8 mouse cellular contexts compared by ENCODE assay signal in genomic region chr10:75063301-75063965, GRCm38 (mm10). TPM values are rescaled to one million over a fixed set of nuclear protein-coding genes. Genes with fewer than 3 reads are reported as not detected.
DNase-seq lines count a peak whose midpoint lies in the region; ATAC-seq lines count a peak whose summit lies in the region.

No protein-coding gene starts in this region.

- DNase-seq in adrenal gland, adult 8-10 months = peak; percentile 25
- DNase-seq in adrenal gland, postnatal 4 days (ENCODE audit: low spot score in 2 of 2) = no peak
- peak; percentile 58 for DNase-seq in brain, adult 2 months (ENCODE audit: low read depth, low spot score)
- DNase-seq in hindbrain, embryonic 11.5 days (ENCODE audit: low spot score) = no peak
- no peak for DNase-seq in left cerebral cortex, postnatal 4 days
- no peak for DNase-seq in left cerebral cortex, postnatal 14 days (ENCODE audit: low spot score in 2 of 2)
- DNase-seq in B cell, adult 2 months = no peak

- H3K4me1 ChIP-seq in hindbrain, embryonic 11.5 days (replicated peaks; ENCODE audit: control insufficient read depth, insufficient read depth, low read length) = peaks cover 9% of the 10 kb centered on the region
- peaks cover 75% of the 10 kb centered on the region for H3K4me1 ChIP-seq in liver, embryonic 12.5 days

- WGBS in hindbrain, embryonic 11.5 days = 74% methylated on average over 12 of the region's 12 CpGs
- 51% methylated on average over 12 of the region's 12 CpGs for WGBS in liver, embryonic 12.5 days (ENCODE audit: insufficient replicate concordance)

- H3K27me3 ChIP-seq in hindbrain, embryonic 11.5 days (ENCODE audit: control insufficient read depth, insufficient read depth, low read length) = peaks cover 4% of the 10 kb centered on the region; the same call in 1 of the 2 replicates
- peaks cover 51% of the 10 kb centered on the region for H3K27me3 ChIP-seq in liver, embryonic 12.5 days (replicated peaks)

- H3K4me3 ChIP-seq in hindbrain, embryonic 11.5 days (ENCODE audit: low read depth, low read length) = peak overlapping the region; percentile 16
- H3K4me3 ChIP-seq in liver, embryonic 12.5 days = peak overlapping the region; percentile 72; the same call in 1 of the 2 replicates

- no peak for ATAC-seq in hindbrain, embryonic 11.5 days (ENCODE audit: low FRiP score)
- ATAC-seq in liver, embryonic 12.5 days = no peak

- peak overlapping the region; percentile 33 for H3K4me2 ChIP-seq in hindbrain, embryonic 11.5 days (replicated peaks; ENCODE audit: low read depth, low read length)
- peak overlapping the region; percentile 88 for H3K4me2 ChIP-seq in liver, embryonic 12.5 days

- no peak overlapping the region for H3K9ac ChIP-seq in hindbrain, embryonic 11.5 days (ENCODE audit: low read depth, low read length)
- H3K9ac ChIP-seq in liver, embryonic 12.5 days = no peak overlapping the region

- no peaks in the 10 kb centered on the region for H3K36me3 ChIP-seq in hindbrain, embryonic 11.5 days (ENCODE audit: control insufficient read depth, insufficient read depth, low read length)
- H3K36me3 ChIP-seq in liver, embryonic 12.5 days = peaks cover 5% of the 10 kb centered on the region; the same call in 1 of the 2 replicates

- H3K9me3 ChIP-seq in hindbrain, embryonic 11.5 days (ENCODE audit: control insufficient read depth, low read length) = no peaks in the 10 kb centered on the region
- no peaks in the 10 kb centered on the region for H3K9me3 ChIP-seq in liver, embryonic 12.5 days (replicated peaks)

- intact Hi-C loops in left cerebral cortex, postnatal 4 days (cut with DNase I) = no loop called here
- intact Hi-C loops in left cerebral cortex, postnatal 14 days (cut with DNase I) = loop anchor here (5.0 kb wide), 1 partner anchor 49 kb away; no protein-coding TSS in a partner anchor

- H3K27ac ChIP-seq in hindbrain, embryonic 11.5 days (ENCODE audit: low read depth, low read length) = no peak overlapping the region
- H3K27ac ChIP-seq in liver, embryonic 12.5 days = no peak overlapping the region

RNA-seq across cellular contexts. Expression of gene Bcr, which starts 3.0 kb away (rescaled TPM):
- 10 to 100 TPM; 33.7 to 76.4 (median 56.5) TPM for total RNA-seq in adrenal gland, adult 8-10 months (2022)
- total RNA-seq in adrenal gland, postnatal 4 days (2021) = 10 to 100 TPM; 28.2 to 31.7 TPM
- 10.5 and 15.2 TPM in 2 replicates for polyA plus RNA-seq in hindbrain, embryonic 11.5 days (2014; fragmentation: Nextera tagmentation; extraction: Ambion mirVana)
- polyA plus RNA-seq in liver, embryonic 12.5 days (2016; fragmentation: Nextera tagmentation; extraction: Ambion mirVana) = 2.2 and 2.4 TPM in 2 replicates
- total RNA-seq in left cerebral cortex, postnatal 4 days (2021) = 10 to 100 TPM; 91.0 to 94.5 TPM
- 10 to 100 TPM; 82.9 to 84.1 TPM for total RNA-seq in left cerebral cortex, postnatal 14 days (2021)

RNA-seq across cellular contexts. Expression of gene Rab36, which starts 26.6 kb away (rescaled TPM):
- 10 to 100 TPM; 14.1 to 46.3 (median 30.9) TPM for total RNA-seq in adrenal gland, adult 8-10 months (2022)
- total RNA-seq in adrenal gland, postnatal 4 days (2021) = 10 to 100 TPM; 23.7 to 23.9 TPM
- 6.8 and 9.3 TPM in 2 replicates for polyA plus RNA-seq in hindbrain, embryonic 11.5 days (2014; fragmentation: Nextera tagmentation; extraction: Ambion mirVana)
- 3.4 and 4.1 TPM in 2 replicates for polyA plus RNA-seq in liver, embryonic 12.5 days (2016; fragmentation: Nextera tagmentation; extraction: Ambion mirVana)
- total RNA-seq in left cerebral cortex, postnatal 4 days (2021) = 10 to 100 TPM; 35.5 to 36.1 TPM
- 10 to 100 TPM; 37.7 to 39.6 TPM for total RNA-seq in left cerebral cortex, postnatal 14 days (2021)

RNA-seq across cellular contexts. Expression of gene Rsph14, which starts 31.0 kb away (rescaled TPM):
- total RNA-seq in adrenal gland, adult 8-10 months (2022) = 1 to 10 TPM in 2 of 4 experiments, under 1 TPM in 1, not detected in 1; 0.91 to 3.3 (median 1.5) TPM
- under 1 TPM; 0.25 to 0.34 TPM for total RNA-seq in adrenal gland, postnatal 4 days (2021)
- polyA plus RNA-seq in hindbrain, embryonic 11.5 days (2014; fragmentation: Nextera tagmentation; extraction: Ambion mirVana) = 0.15 and 0.46 TPM in 2 replicates
- 0.08 TPM in 1 of 2 replicates, not detected in the other for polyA plus RNA-seq in liver, embryonic 12.5 days (2016; fragmentation: Nextera tagmentation; extraction: Ambion mirVana)
- under 1 TPM; 0.70 to 0.81 TPM for total RNA-seq in left cerebral cortex, postnatal 4 days (2021)
- 1 to 10 TPM in 1 of 2 experiments, under 1 TPM in 1; 0.93 to 1.1 TPM for total RNA-seq in left cerebral cortex, postnatal 14 days (2021)

Comparison
In these comparisons a context has a peak if more than half of its experiments do, and no peak if none do; other contexts are left out.
1. DNase-seq: peak in adrenal gland, adult 8-10 months (single experiment) and brain, adult 2 months (single experiment); none in adrenal gland, postnatal 4 days (0 of 2), hindbrain, embryonic 11.5 days (single experiment), left cerebral cortex, postnatal 4 days (single experiment), left cerebral cortex, postnatal 14 days (0 of 2) and B cell, adult 2 months (0 of 2).